Mouse (Mus musculus) bone marrow, adult 2 months (tissue): ENCODE data around the gene Rab12.

Source experiments
- CTCF ChIP-seq: fragments of 200-500 bp; IDR thresholded peaks from 2 replicates; pipeline ENCODE4 v1.5.1; 2011; ENCODE audit warnings: low read length, control low read depth; ENCODE audit not compliant: control insufficient read depth, insufficient read depth
- POLR2A ChIP-seq: fragments of 200-500 bp; IDR thresholded peaks from 2 replicates; pipeline ENCODE4 v1.6.1; 2011; ENCODE audit warnings: low read depth, mild to moderate bottlenecking, control low read depth, low read length, borderline replicate concordance; ENCODE audit not compliant: control insufficient read depth

- no peak for TF ChIP-seq CTCF
- no peak for TF ChIP-seq POLR2A
These were observed 41.9 kb upstream of the Rab12 start for GRCm38 (mm10) chr17:66561380-66561779.
